Mouse (Mus musculus): ENCODE results near the gene Ank2.

- TF ChIP-seq CTCF (IDR thresholded peaks at IDR 0.05; ENCODE audit: insufficient read depth, low read length) (no peak), POLR2A (IDR thresholded peaks at IDR 0.05; ENCODE audit: borderline replicate concordance, extremely low read depth, low read depth, low read length) (no peak)
Measured at GRCm38 (mm10) chr3:127468569-127468968, 30.6 kb downstream of the Ank2 start.
